Mouse (Mus musculus): ENCODE results near the gene Rabl2.
A peak's percentile ranks its signal among the peaks of the same experiment; 100 is the strongest.

Rabl2 gene

DNA sequence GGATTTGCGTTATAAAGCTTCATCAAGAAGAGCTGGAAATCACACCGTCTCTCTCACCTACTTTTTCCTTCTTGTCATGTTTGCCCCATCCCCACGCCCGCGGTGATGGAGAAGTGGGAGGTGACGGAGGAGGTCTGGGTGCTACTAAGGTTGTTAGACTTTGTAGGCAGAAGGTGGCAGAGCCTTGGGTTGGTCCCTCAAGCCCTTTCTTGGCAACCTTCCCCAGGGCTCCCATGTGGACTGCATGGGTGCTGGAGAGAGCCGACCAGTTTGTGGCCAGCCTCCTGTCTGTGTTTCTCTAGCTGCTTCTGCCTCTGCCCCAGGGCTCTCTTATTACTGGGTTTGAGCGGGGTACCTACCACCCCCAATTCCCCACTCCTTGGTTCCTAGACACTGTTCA lies 41.2 kb downstream of the Rabl2 start:
- peak; percentile 65 for DNase-seq

DNA sequence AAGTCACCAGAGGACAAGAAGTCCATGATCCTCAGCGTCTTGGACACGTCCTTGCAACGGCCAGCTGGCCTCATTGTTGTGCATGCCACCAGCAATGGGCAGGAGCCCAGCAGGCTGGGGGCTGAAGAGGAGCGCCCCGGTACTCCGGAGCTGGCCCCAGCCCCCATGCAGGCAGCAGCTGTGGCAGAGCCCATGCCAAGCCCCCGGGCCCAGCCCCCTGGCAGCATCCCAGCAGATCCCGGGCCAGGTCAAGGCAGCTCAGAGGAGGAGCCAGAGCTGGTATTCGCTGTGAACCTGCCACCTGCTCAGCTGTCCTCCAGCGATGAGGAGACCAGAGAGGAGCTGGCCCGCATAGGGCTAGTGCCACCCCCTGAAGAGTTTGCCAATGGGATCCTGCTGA lies 42.9 kb downstream of the Rabl2 start:
- peak; percentile 96 for DNase-seq

DNA sequence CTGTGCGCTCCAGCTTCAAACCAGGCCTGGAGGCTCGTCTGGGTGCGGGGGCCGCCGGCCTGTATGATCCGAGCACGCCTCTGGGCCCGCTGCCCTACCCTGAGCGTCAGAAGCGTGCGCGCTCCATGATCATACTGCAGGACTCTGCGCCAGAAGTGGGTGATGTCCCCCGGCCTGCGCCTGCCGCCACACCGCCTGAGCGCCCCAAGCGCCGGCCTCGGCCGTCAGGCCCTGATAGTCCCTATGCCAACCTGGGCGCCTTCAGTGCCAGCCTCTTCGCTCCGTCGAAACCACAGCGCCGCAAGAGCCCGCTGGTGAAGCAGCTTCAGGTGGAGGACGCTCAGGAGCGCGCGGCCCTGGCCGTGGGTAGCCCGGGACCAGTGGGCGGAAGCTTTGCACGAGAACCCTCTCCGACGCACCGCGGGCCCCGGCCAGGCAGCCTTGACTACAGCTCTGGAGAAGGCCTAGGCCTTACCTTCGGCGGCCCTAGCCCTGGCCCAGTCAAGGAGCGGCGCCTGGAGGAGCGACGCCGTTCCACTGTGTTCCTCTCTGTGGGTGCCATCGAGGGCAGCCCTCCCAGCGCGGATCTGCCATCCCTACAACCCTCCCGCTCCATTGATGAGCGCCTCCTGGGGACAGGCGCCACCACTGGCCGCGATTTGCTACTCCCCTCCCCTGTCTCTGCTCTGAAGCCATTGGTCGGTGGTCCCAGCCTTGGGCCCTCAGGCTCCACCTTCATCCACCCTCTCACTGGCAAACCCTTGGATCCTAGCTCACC lies 43.7 kb downstream of the Rabl2 start:
- peak; percentile 62 for DNase-seq

DNA sequence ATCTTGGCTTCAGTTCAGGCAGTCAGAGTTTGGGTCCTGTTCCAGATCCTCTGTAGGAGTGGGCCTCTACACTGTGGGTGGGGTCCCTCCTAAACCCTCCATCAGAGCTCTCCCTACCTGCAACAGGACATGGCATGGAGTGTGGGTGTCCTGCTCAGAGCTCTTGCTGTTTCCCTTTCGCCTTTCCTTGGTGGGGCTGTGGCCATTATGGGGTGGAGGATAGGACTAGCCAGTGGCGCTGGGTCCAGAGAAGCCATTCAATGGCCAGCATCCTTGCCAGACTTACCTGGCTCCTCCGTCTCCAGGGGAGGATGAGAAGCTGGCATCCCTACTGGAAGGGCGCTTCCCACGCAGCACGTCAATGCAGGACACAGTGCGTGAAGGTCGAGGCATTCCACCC lies 44.4 kb downstream of the Rabl2 start:
- DNase-seq = peak; percentile 61

DNA sequence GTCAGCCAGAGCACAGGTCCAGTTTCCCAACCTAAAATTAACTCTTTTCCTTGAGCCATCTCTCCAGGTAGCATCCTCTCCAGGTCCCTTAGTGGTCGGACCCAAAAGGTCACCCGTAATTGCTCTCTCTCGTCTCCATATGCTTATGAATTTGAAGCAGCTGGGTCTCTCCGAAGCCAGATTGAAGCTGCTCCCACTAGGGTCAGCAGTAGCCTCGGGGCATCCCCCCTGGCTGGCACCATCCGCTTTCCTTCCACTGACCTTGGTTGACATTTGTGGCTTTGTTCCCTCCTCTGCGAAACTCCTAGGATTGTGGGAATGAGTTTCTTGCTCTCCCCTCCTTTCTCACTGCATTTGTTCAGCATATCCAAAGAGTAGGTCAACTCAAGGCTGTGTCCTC lies 47.6 kb downstream of the Rabl2 start:
- DNase-seq = peak; percentile 80

DNA sequence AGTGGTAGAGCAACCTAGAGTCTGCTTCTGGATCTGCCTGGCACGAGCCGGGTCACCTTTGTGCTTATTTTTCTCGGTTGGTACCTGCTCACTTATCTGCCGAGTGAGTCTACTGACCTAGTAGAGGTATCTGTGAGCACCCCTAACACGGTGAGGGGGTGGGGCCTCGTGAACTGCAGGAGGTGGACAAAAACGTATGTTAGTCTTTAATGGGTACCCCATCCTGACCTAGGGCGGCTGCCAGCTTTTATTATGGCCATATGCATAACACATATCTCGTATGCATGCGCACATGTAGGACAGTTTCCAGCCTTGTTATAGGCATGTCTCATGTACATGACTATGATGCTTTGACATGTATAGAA lies 57.9 kb downstream of the Rabl2 start:
- DNase-seq = peak; percentile 68

DNA sequence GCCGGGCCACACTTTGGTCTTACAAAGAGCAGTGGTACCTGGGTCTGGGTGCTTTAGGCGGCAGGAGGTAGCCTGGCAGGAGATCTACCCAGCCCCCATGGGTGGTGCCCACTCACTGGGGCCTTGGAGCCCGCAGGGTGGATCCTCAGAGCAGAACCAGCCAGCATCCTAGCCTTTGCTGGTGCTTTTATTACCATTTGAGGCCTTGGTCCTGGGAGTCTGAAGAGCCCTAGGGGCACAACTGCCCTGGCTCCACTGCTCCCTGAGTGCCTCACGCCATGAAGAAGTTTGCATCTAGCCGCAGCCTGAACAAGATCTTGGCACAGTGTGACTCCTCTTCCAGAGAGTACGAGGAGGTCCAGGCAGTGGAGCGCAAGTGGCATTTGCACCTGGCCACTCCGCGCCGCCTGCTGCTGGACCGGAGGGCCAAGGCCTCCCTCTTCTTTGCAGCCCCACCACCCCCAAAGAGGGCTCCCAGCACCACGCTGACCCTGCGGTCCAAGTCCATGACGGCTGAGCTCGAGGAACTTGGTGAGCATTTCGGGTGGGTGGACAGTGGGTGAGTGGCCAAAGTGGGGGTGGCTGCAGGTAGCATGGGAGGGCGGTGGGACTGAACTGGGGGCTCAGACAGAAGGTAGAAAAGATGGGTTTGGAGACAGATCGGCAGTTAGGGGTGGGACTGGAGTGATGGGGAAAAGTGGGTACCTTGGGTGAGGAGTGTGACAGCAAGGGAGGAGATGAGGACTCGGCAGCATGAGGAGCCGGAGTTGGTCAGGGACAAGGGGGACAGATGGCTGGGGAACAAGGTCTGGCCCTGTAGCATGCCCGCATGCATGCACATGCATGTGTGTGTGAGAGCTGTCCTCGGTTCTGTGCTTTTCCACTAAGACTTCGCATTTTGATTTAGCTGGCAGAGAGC lies 58.5 kb downstream of the Rabl2 start:
- peak; percentile 61 for DNase-seq

Data from cerebellum, adult 9-10 months (tissue).